Mouse (Mus musculus): ENCODE data around the gene Olfr572. TPM values are rescaled to one million over a fixed set of nuclear protein-coding genes. Genes with fewer than 3 reads are reported as not detected.

Gene Olfr572
- not detected for total RNA-seq (2022)

DNA sequence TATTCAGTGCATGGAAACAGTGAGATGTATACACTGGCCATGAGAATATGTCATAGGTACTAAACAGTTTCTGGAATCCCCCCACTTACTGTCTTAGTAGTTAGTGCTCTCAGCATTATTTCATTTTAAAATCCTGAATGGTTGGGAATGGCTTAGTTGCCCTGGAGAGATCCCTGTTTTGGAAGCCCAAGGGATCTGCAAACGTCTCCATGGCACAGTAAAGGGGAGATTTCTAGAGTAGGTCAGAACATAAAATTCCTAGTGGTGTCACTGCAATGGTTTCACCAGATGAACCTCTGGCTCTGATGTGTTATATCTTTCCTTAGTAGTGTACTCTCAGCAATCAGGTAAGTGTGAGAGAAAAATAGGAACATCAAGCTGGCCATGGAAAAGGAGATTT, at the start of gene Olfr572:
Olfr572 (plus strand) TSS at position 301 of the 400 bp plus-strand sequence.
- DNase-seq (ENCODE audit: low spot score in 2 of 2) = no peak

DNA sequence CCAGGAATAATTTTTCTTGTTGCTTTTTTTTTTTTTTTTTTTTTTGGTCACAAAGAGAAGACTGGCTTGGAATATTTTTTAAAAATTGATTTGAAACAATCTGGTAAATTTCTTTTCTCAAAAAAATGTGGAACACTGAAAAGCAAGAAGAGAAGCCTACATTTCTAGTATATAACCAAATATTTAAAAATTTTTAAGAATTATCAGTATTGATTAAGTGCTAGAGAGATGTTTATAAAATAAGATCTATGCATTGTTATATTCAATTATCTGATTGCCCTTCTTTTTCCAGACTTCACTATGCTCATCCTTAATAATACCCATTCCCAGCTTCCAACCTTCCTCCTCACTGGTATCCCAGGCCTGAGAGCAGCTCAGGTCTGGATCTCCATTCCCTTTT, 47.4 kb upstream of the Olfr572 start, which contains the start of gene Olfr568:
Olfr568 (plus strand) TSS at position 301 of the 400 bp plus-strand sequence.
- no peak for DNase-seq (ENCODE audit: low spot score in 2 of 2)

DNA sequence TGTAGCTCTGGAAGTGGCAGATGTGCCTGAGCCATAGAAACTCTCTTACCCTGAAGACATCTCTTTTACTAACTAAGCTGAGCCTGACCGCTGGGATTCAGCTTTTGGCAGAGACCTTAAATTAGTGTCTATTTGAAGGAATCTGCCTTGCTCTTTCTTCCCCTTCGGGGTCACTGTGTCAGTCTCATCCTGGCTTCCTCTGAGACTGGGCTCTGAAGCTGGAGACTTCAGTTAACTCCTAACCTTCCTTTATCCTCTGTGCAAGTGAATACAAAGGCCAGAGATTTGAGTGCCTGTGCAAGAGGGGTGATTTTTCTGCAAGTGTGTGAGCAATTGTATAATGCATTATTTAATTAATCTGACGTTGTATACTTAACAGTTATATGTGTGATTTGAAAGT, 33.4 kb upstream of the Olfr572 start, which contains the start of gene Olfr569:
Olfr569 (minus strand) TSS at position 101 of the 400 bp plus-strand sequence.
- DNase-seq (ENCODE audit: low spot score in 2 of 2) = no peak

DNA sequence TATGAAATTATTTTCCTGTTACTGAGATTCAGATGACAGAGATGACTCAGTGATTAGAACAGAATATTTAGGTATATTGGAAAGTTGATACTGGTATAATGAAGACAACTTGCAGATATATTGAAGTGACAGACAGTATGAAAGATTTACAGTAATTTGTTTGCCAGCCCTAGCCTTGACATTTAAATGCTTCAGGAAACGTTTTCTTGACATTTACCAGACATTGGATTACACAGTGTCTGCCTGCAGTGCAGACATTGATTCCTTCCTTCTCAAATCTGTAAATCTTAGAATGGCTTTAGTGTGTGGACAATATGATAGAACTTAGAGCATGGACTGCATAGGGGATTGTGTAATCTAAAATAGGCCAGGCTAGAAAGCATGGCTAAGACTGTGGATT, 8.9 kb upstream of the Olfr572 start:
- DNase-seq (ENCODE audit: low spot score in 2 of 2) = no peak

DNA sequence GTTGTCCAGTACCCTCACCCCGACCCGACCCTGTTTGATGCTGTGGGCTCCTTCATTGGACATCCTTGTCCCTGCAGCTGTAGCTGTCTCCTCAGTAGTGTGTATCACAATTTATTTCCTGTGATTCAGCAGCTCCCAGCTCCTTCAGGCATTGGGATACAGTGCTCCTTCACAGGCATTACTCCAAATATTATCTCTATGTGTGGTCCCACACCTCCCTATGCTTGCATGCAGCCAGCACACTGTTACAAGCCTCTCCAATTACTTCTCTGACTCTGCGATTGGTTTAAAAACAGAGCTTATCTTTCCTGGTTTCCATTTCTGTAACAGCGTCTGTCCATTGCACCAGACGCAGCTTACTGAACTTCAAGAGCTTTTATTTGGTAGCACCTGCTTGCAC, 7.8 kb upstream of the Olfr572 start:
- DNase-seq (ENCODE audit: low spot score in 2 of 2) = no peak

DNA sequence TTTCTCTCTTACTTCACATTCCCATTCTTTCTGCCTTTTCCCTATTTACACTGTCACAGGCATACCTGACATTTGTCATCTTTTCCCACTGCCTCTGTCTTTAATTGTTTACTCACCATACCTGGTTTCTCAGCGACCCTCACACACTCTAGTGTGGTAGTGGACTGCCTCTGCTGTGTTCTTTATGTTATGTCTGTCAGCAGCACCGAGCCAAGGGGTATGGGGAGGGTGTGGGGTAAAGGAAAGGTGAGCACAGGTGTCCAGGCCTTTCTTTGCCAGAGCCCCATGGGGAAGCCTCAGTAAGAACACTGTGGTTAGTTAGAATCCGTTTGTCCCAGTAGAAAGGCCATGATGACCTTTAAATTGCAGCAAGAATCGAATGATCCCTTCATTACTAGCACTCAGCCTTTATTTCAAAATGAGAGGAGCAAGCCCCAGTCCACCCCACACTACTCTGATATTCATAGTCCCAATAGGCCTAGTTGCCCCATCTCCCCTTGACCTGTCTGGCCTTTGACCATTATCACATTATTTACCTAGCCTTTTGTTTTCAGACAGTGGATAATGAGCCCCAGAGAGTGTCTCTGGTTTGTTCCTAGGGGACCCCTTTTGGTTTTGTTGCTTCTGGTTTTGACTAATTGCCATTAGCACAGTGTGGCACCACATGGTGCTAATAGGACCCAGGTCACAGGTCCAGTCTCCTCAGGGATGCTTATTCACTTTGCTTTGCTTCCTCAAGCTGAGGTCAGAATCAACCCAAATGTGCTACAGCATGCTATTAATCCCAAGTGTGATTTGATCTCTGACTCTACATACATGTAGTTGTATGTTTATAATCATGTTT, 7.0 kb upstream of the Olfr572 start, which contains the start of gene Olfr571:
Olfr571 (minus strand) TSS at position 505 of the 844 bp plus-strand sequence.
- no peak for DNase-seq (ENCODE audit: low spot score in 2 of 2)

DNA sequence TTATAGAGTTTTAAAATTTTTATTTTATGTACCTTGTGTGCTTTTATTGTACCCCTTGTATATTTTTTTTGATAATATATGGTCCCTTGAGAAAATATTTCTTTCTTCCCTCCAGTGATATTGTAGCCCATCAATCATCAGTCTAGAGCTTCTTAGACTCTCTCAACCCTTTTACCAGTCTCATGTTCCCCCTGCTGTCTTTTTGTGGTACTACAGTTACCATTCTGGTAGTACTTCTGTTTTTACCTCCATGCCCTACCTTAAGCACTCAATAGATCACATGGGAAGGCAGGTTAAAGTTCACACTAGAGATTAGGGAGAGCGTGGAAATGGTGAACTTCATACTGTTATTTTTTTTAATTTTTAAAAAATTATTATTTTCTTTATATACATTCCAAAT, 4.6 kb upstream of the Olfr572 start:
- DNase-seq (ENCODE audit: low spot score in 2 of 2) = no peak

DNA sequence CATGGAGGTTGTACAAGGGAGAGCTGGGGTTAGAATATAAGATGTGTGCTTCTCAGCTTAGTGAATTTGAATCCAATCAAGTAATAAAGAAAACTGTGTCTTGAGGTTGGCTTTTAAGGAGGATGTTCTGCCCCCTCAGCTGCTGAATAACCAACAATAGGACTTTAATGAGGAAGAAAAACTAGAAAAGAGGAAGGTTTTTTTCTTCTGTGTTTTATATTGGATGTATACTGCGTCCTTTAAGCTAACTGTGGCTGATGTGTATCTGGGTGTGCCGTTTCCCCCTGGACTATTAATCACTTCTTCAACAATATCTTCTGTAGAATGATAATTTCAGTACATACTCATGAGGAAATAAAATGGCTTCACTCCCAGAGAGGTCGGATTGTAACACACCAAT, 2.9 kb downstream of the Olfr572 start:
- no peak for DNase-seq (ENCODE audit: low spot score in 2 of 2)

DNA sequence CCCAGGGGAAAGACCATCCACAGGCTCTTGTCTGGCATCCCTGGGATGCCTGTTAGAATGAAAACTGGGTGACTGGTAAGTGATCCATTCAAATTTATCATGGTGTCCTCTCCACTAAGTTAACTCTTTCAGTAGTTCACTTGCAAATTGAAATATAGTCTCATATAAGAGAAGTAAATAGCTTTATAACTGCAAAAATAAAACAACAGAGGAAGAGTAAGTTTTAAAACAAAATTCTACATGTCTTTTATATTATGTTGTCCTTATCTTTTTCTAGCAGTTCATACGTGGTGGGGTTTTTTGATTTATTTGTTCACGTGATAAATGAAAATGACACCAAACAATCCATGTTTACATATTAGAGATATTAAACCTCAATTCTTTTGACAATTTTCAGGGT, 18.3 kb downstream of the Olfr572 start, which contains the start of gene Olfr573-ps1:
Olfr573-ps1 (minus strand) TSS at position 101 of the 400 bp plus-strand sequence.
- DNase-seq (ENCODE audit: low spot score in 2 of 2) = no peak

DNA sequence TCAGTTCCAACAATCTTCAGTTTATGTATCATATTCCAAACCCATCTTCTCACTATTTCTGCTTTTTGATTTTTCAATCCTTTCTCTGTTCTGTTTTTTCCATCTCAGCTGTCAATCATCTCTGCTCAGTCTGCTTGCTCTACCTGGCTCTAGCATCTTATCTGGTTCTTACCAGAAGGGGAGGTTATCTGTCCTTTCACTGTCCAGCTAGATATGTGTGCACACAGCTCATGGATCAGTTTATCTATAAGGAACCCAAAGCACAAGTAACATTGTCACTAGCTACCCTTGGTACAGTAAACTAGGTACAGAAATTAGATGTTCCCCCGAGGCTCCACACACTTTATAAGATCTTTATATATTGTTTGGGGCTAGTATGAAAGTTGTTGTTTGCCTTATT, 19.2 kb downstream of the Olfr572 start:
- DNase-seq (ENCODE audit: low spot score in 2 of 2) = no peak

DNA sequence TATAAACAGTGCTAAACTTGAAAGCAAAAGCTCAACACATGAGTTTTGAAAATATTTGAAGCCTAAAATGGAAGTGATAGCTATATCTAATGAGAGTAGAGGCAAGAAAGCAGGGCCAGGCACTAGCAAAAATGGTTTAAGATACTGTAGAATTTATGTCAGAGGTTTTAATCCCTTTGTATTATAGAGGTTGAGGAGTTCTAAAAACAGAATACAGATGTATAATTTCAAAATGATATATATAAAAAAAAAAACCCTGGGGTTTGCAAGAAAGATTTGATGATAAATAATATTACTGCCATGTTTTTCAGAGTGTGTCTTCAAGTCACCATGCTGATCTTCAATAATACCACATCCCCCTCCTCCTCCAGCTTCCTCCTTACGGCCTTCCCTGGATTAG, 24.0 kb downstream of the Olfr572 start, which contains the start of gene Olfr574:
Olfr574 (plus strand) TSS at position 301 of the 400 bp plus-strand sequence.
- no peak for DNase-seq (ENCODE audit: low spot score in 2 of 2)

DNA sequence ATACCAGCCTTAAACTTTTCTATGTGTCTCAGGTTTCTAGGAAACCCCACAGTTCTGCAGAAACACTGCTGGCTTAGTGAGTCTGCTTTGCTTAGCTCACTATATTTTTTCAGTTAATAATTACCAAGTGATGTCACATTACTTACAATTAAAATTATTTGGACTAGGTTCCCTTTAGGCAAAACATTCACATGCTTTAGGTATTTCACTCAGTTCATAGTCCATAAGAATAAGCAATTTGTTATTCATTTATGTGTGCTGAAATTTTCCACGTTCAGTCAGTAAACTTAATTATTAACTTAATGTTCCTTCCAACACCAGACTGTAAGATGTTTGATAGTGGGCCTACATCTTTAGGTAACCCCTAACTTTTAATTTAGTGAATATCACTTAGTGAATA, 26.5 kb downstream of the Olfr572 start:
- DNase-seq (ENCODE audit: low spot score in 2 of 2) = no peak

DNA sequence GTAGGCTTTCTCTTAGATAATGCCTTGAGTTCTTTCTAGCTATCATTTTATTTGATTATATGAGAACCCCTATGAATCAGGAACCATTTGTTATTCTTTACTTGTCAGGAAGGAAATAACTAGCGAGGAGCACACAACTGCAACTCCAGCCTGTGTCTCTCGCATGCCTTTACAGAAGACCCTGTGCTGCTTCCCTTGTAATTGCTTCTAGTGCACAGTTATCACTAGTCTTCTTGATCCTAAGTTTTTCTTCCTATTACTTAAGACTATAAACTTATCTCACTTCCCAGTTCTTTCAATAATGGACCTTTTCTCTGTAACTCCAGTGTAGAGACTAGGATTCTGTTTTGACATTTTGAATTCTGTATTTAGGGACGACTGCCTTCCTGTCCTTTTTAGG, 33.9 kb downstream of the Olfr572 start:
- DNase-seq (ENCODE audit: low spot score in 2 of 2) = no peak

DNA sequence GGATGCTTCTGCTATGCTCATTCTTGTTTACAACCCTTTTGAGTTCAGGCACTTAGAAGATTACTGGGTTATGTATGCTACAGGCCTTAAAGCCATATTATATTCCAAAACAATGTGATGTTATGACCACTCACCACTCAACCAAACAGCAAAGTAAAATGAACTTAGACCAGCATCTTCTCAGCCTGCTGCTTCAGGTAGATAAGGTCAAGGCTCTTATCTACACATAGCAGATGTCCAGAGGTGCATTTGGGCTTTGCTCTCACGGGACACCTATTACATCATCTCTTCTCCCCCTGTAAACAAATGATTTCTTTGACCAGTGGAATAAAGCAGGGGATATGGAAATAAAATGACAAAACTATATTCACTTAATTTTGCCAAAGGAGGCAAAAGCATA, 34.4 kb downstream of the Olfr572 start, which contains the start of gene Olfr575:
Olfr575 (minus strand) TSS at position 183 of the 400 bp plus-strand sequence.
- no peak for DNase-seq (ENCODE audit: low spot score in 2 of 2)

DNA sequence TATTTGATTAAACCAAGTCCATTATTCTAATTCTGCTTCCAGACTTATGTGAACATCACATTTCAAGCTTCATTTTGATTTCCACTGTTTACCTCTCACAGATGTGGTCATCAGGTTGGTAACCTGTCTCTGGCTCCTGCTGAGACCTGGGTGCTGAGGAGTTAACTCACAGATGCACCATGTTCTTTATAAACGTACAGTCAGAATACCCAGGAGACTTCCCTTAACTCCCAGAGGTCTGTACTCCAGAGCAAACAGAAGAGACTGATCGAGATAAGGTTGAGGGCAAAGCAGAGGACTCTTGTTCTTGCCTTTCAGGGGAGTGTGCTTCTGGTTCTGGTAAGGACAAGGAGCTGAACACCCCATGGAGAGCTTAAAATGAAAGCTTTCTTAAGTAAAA, 38.2 kb downstream of the Olfr572 start, which contains the start of gene Olfr576:
Olfr576 (plus strand) TSS at position 301 of the 400 bp plus-strand sequence.
- no peak for DNase-seq (ENCODE audit: low spot score in 2 of 2)

DNA sequence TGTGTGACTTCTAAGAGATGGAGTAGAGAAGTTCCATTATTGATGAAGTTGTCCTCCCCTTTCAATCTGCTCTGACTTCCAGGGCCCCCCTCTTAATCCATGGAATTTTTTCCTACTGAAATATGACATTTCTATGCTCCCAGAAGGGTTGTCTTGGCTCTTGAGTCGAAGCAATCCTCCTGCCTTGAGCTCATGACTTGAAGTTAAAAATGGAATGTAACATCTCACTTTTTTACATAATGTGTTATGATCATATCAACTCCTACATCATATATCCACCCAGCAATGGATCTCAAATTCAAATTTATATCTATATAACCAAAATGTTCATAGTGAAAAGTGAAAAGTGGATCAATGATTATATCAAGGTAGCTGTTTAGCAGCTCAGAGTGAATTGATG, 50.2 kb downstream of the Olfr572 start:
- DNase-seq (ENCODE audit: low spot score in 2 of 2) = no peak

DNA sequence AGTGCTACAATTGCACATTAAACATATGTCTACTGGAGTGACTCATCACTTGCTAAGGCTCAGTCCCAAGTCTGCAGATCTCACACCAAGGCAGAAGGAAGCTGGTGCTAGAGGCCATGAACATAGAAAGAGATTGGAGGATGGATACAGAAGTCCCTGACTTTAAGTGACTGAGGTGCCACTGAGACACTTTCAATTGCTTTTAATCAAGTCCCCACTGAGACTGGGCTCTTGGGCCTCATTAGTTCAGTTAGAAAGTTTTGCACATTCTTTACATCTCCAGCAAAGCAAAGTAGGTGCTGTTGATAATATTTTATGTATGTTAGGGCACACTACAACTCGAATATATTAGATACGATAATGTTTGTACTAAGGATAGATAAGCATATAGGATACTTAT, 51.6 kb downstream of the Olfr572 start, which contains the start of gene Olfr577:
Olfr577 (minus strand) TSS at position 101 of the 400 bp plus-strand sequence.
- DNase-seq (ENCODE audit: low spot score in 2 of 2) = no peak

Other genes starting within 250 kb of the Olfr572 start
- 1 to 10 TPM; 5.2 to 6.4 (median 5.6) TPM for gene Trim68, start 237.1 kb upstream of the Olfr572 start, total RNA-seq (2022)
- gene Olfr557, start 228.5 kb upstream of the Olfr572 start, total RNA-seq (2022) = not detected
- gene Olfr558, start 222.2 kb upstream of the Olfr572 start, total RNA-seq (2022) = under 1 TPM in 3 of 4 experiments, not detected in 1; 0.11 to 0.34 (median 0.33) TPM
- not detected for gene Olfr33, start 205.3 kb upstream of the Olfr572 start, total RNA-seq (2022)
- not detected for gene Olfr559, start 196.9 kb upstream of the Olfr572 start, total RNA-seq (2022)
- under 1 TPM in 3 of 4 experiments, not detected in 1; 0.19 to 0.33 (median 0.30) TPM for gene Olfr560, start 165.0 kb upstream of the Olfr572 start, total RNA-seq (2022)
- gene Olfr78, start 164.9 kb upstream of the Olfr572 start, total RNA-seq (2022) = under 1 TPM; 0.39 to 0.51 (median 0.48) TPM
- gene Olfr561, start 153.2 kb upstream of the Olfr572 start, total RNA-seq (2022) = not detected
- not detected for gene Olfr564, start 120.9 kb upstream of the Olfr572 start, total RNA-seq (2022)
- not detected for gene Olfr566, start 65.6 kb upstream of the Olfr572 start, total RNA-seq (2022)
- gene Olfr568, start 47.3 kb upstream of the Olfr572 start, total RNA-seq (2022) = not detected
- not detected for gene Olfr569, start 33.5 kb upstream of the Olfr572 start, total RNA-seq (2022)
- gene Olfr570, start 29.8 kb upstream of the Olfr572 start, total RNA-seq (2022) = not detected
- not detected for gene Olfr571, start 6.9 kb upstream of the Olfr572 start, total RNA-seq (2022)
- not detected for gene Olfr573-ps1, start 18.2 kb downstream of the Olfr572 start, total RNA-seq (2022)
- not detected for gene Olfr574, start 24.1 kb downstream of the Olfr572 start, total RNA-seq (2022)
- gene Olfr575, start 34.4 kb downstream of the Olfr572 start, total RNA-seq (2022) = not detected
- not detected for gene Olfr576, start 38.3 kb downstream of the Olfr572 start, total RNA-seq (2022)
- not detected for gene Olfr577, start 51.5 kb downstream of the Olfr572 start, total RNA-seq (2022)
- gene Olfr578, start 64.9 kb downstream of the Olfr572 start, total RNA-seq (2022) = not detected
- gene Olfr582, start 113.6 kb downstream of the Olfr572 start, total RNA-seq (2022) = not detected
- gene Olfr583, start 126.9 kb downstream of the Olfr572 start, total RNA-seq (2022) = not detected
- not detected for gene Olfr584, start 157.5 kb downstream of the Olfr572 start, total RNA-seq (2022)
- gene Olfr585, start 173.3 kb downstream of the Olfr572 start, total RNA-seq (2022) = not detected
- not detected for gene Olfr586, start 201.2 kb downstream of the Olfr572 start, total RNA-seq (2022)
- not detected for gene Olfr588-ps1, start 216.5 kb downstream of the Olfr572 start, total RNA-seq (2022)
- gene Olfr589, start 231.9 kb downstream of the Olfr572 start, total RNA-seq (2022) = not detected